Mouse (Mus musculus) liver, postnatal 0 days (tissue): ENCODE measurements around the gene Gm20388. TPM values are rescaled to one million over a fixed set of nuclear protein-coding genes. Genes with fewer than 3 reads are reported as not detected.
A peak's percentile ranks its signal among the peaks of the same experiment; 100 is the strongest.

Source experiments
- ATAC-seq: fragments of 200-750 bp; cut with Nextera tagmentation; 2 replicates; pipeline ENCODE4 v1.8.0; 2017; ENCODE audit warnings: mild to moderate bottlenecking, moderate library complexity
- DNase-seq: peaks from one replicate; pipeline ENCODE4 v3.0.0-alpha.2; 2016
- H3K27ac ChIP-seq: fragments of 300-500 bp; sonication (generic); 2 replicates; pipeline ENCODE4 v1.5.1; 2014; ENCODE audit warnings: antibody characterized with exemption, moderate library complexity, mild to moderate bottlenecking, low read depth
- H3K27me3 ChIP-seq: fragments of 300-500 bp; sonication (generic); 2 replicates; pipeline ENCODE4 v1.6.1; 2014; ENCODE audit warnings: low read length, control low read depth, mixed read lengths; ENCODE audit not compliant: insufficient read depth
- H3K36me3 ChIP-seq: fragments of 300-500 bp; sonication (generic); replicated peaks from 2 replicates; pipeline ENCODE4 v1.6.1; 2014; ENCODE audit warnings: mild to moderate bottlenecking, control low read depth, low read length, moderate library complexity, mixed read lengths; ENCODE audit not compliant: insufficient read depth
- H3K4me1 ChIP-seq: fragments of 300-500 bp; sonication (generic); 2 replicates; pipeline ENCODE4 v1.6.1; 2014; ENCODE audit warnings: antibody characterized with exemption, mild to moderate bottlenecking, control low read depth; ENCODE audit not compliant: insufficient read depth
- H3K4me2 ChIP-seq: fragments of 300-500 bp; sonication (generic); 2 replicates; pipeline ENCODE4 v1.6.1; 2014; ENCODE audit warnings: low read depth, mild to moderate bottlenecking, low read length, moderate library complexity, mixed read lengths
- H3K4me3 ChIP-seq: fragments of 300-500 bp; sonication (generic); 2 replicates; pipeline ENCODE4 v1.5.1; 2014; ENCODE audit warnings: low read depth, low read length
- H3K9ac ChIP-seq: fragments of 300-500 bp; sonication (generic); replicated peaks from 2 replicates; pipeline ENCODE4 v1.6.1; 2014; ENCODE audit warnings: mild to moderate bottlenecking, moderate library complexity
- H3K9me3 ChIP-seq: fragments of 300-500 bp; sonication (generic); 2 replicates; pipeline ENCODE4 v1.6.1; 2016; ENCODE audit warnings: mild to moderate bottlenecking, control low read depth, low read length, mixed read lengths
- CTCF ChIP-seq: sonication (generic); IDR thresholded peaks from 2 replicates; pipeline ENCODE4 v1.5.1; 2016; ENCODE audit warnings: antibody characterized with exemption, low read depth
- EP300 ChIP-seq: IDR thresholded peaks from 2 replicates; pipeline ENCODE4 v1.6.1; 2016; ENCODE audit warnings: antibody characterized with exemption, low read depth, mild to moderate bottlenecking
- WGBS: fragments of 180-500 bp; shearing (Covaris S2); extraction: QIAGEN DNeasy Blood & Tissue Kit; methylation state at CpG from one replicate; pipeline ENCODE4 v1.1.7; 2014; ENCODE audit not compliant: insufficient replicate concordance; 5-methylcytosine and 5-hydroxymethylcytosine counted together
- polyA plus RNA-seq: library from polyadenylated mRNA; unstranded; fragments of >200 nt; fragmentation: Nextera tagmentation; extraction: Ambion mirVana; gene quantifications from 2 replicates; pipeline ENCODE4 v1.2.1, GENCODE M21; 2015

The Gm20388 gene
- polyA plus RNA-seq, 1 experiment from 2014 or later = not detected

DNA sequence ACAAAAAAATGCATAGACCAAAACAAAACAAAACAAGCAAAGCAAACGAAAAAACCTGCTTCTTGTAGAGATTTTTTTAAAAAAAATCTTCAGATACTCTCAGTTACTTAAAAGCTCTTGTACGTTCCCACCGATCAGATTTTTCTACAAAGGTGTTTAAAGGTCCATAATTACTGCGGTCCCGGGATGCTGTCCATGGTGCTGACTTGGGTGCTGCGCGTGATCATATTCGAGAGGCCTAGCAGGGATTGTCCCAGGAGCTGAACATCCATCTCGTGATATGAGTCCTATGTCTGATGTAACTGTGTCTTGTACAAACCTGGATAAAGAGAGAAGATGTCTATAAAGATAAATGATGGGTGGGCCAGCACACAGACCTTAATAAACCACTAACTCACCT, 3927.9 kb downstream of the Gm20388 start:
- Histone ChIP-seq H3K27me3 (no peaks in the 10 kb centered on the region), H3K9ac (no peak overlapping the region), H3K27ac (no peak overlapping the region), H3K36me3 (peaks cover 29% of the 10 kb centered on the region), H3K9me3 (no peaks in the 10 kb centered on the region), H3K4me2 (no peak overlapping the region), H3K4me3 (no peak overlapping the region), H3K4me1 (no peaks in the 10 kb centered on the region)
- TF ChIP-seq CTCF (no peak), EP300 (no peak)
- ATAC-seq (no peak), DNase-seq (peak; percentile 42)
- 72% methylated on average over 9 of the region's 9 CpGs for WGBS

- Histone ChIP-seq H3K27ac (no peak overlapping the region), H3K9me3 (no peaks in the 10 kb centered on the region), H3K4me3 (no peak overlapping the region), H3K9ac (no peak overlapping the region), H3K36me3 (peaks cover 9% of the 10 kb centered on the region; the same call in 1 of the 2 replicates), H3K4me1 (no peaks in the 10 kb centered on the region), H3K4me2 (no peak overlapping the region), H3K27me3 (no peaks in the 10 kb centered on the region)
- ATAC-seq (no peak), DNase-seq (no peak)
- TF ChIP-seq CTCF (no peak), EP300 (no peak)
- WGBS = 85% methylated on average over 15 of the region's 15 CpGs
Observed at GRCm38 (mm10) chr8:123840578-123841345, 3930.1 kb downstream of the Gm20388 start.

GRCm38 (mm10) chr8:123842086-123842485, 3931.4 kb downstream of the Gm20388 start:
- TF ChIP-seq EP300 (no peak), CTCF (no peak)
- no peaks in the 10 kb centered on the region for H3K27me3 ChIP-seq
- no peaks in the 10 kb centered on the region for H3K9me3 ChIP-seq
- H3K4me2 ChIP-seq = no peak overlapping the region
- no peaks in the 10 kb centered on the region for H3K4me1 ChIP-seq
- no peak for DNase-seq
- no peak overlapping the region for H3K9ac ChIP-seq
- WGBS = 91% methylated on average over 12 of the region's 12 CpGs
- peaks cover 5% of the 10 kb centered on the region; the same call in 1 of the 2 replicates for H3K36me3 ChIP-seq
- ATAC-seq = no peak
- H3K4me3 ChIP-seq = no peak overlapping the region
- H3K27ac ChIP-seq = no peak overlapping the region

- Histone ChIP-seq H3K4me3 (no peak overlapping the region), H3K4me1 (no peaks in the 10 kb centered on the region), H3K9ac (no peak overlapping the region), H3K27me3 (no peaks in the 10 kb centered on the region), H3K4me2 (no peak overlapping the region), H3K9me3 (no peaks in the 10 kb centered on the region), H3K27ac (no peak overlapping the region), H3K36me3 (no peaks in the 10 kb centered on the region)
- WGBS = 76% methylated on average over 7 of the region's 7 CpGs
- DNase-seq = no peak
- ATAC-seq = no peak
- TF ChIP-seq EP300 = no peak
- TF ChIP-seq CTCF = no peak
Observed at GRCm38 (mm10) chr8:123844341-123844740, 3933.7 kb downstream of the Gm20388 start.

DNA sequence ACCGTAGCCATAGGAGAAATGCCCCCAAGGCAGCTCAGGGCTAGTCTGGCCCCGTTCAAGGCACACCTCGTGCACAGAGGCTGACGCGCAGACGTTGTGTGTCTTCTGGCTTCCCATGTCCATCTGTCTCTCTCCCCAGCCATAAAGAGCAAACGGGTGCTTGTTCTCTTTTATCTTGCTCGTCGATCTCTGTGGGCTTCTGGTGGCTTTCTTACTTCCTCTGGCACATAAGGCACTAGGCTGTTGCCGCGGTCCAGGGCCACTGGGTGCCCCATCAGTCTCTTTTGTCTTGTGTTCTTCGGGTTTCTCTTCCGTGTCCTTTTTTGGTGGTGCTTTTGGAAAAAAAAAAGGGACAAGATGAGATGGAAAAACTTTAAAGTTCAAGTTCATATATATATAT, 3934.5 kb downstream of the Gm20388 start:
- no peak for DNase-seq
- TF ChIP-seq CTCF (no peak), EP300 (no peak)
- no peaks in the 10 kb centered on the region for H3K4me1 ChIP-seq
- no peak overlapping the region for H3K9ac ChIP-seq
- H3K27ac ChIP-seq = no peak overlapping the region
- WGBS = 38% methylated on average over 13 of the region's 13 CpGs
- no peaks in the 10 kb centered on the region for H3K27me3 ChIP-seq
- H3K4me3 ChIP-seq = no peak overlapping the region
- ATAC-seq = no peak
- H3K36me3 ChIP-seq = no peaks in the 10 kb centered on the region
- H3K4me2 ChIP-seq = no peak overlapping the region
- no peaks in the 10 kb centered on the region for H3K9me3 ChIP-seq

DNA sequence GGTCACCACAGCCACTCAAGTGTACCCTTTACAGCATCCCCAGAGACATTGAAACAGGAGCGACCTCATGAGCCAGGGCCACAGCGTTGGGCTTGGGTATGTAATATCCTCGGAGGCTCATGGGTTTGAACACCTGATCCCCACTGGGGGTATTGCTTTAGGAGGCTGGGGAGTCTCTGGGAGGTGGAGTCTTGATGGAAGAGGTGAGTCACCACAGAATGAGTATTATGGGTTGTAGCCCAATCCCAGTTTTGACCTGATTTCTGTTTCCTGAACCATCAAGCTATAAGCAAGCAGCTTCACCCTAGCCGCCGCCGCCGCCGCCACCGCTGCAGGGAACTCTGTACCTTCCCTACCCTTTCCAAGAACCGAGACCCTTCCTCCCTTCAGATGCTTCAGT, 3935.3 kb downstream of the Gm20388 start:
- no peak for DNase-seq
- no peak overlapping the region for H3K4me3 ChIP-seq
- WGBS = 86% methylated on average over 10 of the region's 10 CpGs
- ATAC-seq = no peak
- no peaks in the 10 kb centered on the region for H3K4me1 ChIP-seq
- H3K36me3 ChIP-seq = no peaks in the 10 kb centered on the region
- H3K9me3 ChIP-seq = no peaks in the 10 kb centered on the region
- no peaks in the 10 kb centered on the region for H3K27me3 ChIP-seq
- H3K27ac ChIP-seq = no peak overlapping the region
- no peak overlapping the region for H3K4me2 ChIP-seq
- no peak overlapping the region for H3K9ac ChIP-seq
- no peak for TF ChIP-seq EP300
- TF ChIP-seq CTCF = no peak
